Mouse (Mus musculus) thymus, postnatal 14 days (tissue): ENCODE measurements around the gene Tspan7.

Experiments
- DNase-seq: peaks from one replicate; pipeline ENCODE4 v3.0.0; 2021

Tspan7 gene

GRCm38 (mm10) chrX:10556899-10557298 lies 71.9 kb downstream of the Tspan7 start:
- no peak for DNase-seq

- no peak for DNase-seq
Observed at GRCm38 (mm10) chrX:10557596-10557995, 72.6 kb downstream of the Tspan7 start.

GRCm38 (mm10) chrX:10558625-10559024 lies 73.7 kb downstream of the Tspan7 start:
- DNase-seq, result no peak

GRCm38 (mm10) chrX:10565811-10566210 lies 80.9 kb downstream of the Tspan7 start:
- DNase-seq, result no peak

GRCm38 (mm10) chrX:10574523-10574922 lies 89.6 kb downstream of the Tspan7 start:
- no peak for DNase-seq

- DNase-seq, result no peak
Observed at GRCm38 (mm10) chrX:10575406-10575805, 90.4 kb downstream of the Tspan7 start.

GRCm38 (mm10) chrX:10576349-10576748 lies 91.4 kb downstream of the Tspan7 start:
- DNase-seq, result no peak

GRCm38 (mm10) chrX:10577356-10577755 lies 92.4 kb downstream of the Tspan7 start:
- peak; percentile 5 for DNase-seq

GRCm38 (mm10) chrX:10582731-10583130 lies 97.8 kb downstream of the Tspan7 start:
- DNase-seq, result no peak

- DNase-seq, result peak; percentile 14
Observed at GRCm38 (mm10) chrX:10592244-10592643, 107.3 kb downstream of the Tspan7 start.

GRCm38 (mm10) chrX:10593561-10593960 lies 108.6 kb downstream of the Tspan7 start:
- DNase-seq, result no peak

- DNase-seq, result peak; percentile 3
Observed at GRCm38 (mm10) chrX:10617119-10617518, 132.2 kb downstream of the Tspan7 start.

GRCm38 (mm10) chrX:10641062-10641461 lies 156.1 kb downstream of the Tspan7 start:
- DNase-seq, result no peak
